Mouse (Mus musculus): Measurements from ENCODE around the gene Slc44a3. TPM values are rescaled to one million over a fixed set of nuclear protein-coding genes. Genes with fewer than 3 reads are reported as not detected.

Slc44a3 gene
- polyA plus RNA-seq, 1 experiment from 2014 or later = 1.0 TPM

DNA sequence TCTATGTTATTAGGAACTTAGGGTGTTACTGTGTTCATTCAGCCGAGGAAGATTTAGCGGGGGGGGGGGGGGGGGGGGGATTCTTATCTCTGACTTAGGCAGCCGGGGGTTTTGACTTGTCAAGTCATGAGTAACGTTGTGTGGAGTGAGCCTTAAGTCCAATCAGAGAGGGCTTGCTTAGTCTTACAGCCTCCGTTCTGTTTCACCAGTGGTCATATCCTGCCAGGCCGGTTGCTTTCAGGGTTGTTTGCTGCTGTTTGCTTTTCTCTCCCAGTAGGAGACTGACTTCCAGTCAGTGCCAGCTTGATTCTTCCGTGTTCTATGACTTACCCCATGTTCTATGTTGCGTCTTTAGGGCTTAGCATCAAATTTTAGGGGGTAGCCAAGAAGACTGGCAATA lies 85.8 kb downstream of the Slc44a3 start:
- H3K4me1 ChIP-seq (replicated peaks) = peaks cover 37% of the 10 kb centered on the region
- H3K4me2 ChIP-seq = no peak overlapping the region
- no peaks in the 10 kb centered on the region for H3K27me3 ChIP-seq
- H3K9me3 ChIP-seq = no peaks in the 10 kb centered on the region
- no peak overlapping the region for H3K9ac ChIP-seq
- 76% methylated on average over 8 of the region's 8 CpGs for WGBS
- H3K36me3 ChIP-seq = peaks cover 10% of the 10 kb centered on the region; the same call in 1 of the 2 replicates
- no peak overlapping the region for H3K4me3 ChIP-seq
- H3K27ac ChIP-seq (replicated peaks) = no peak overlapping the region
- ATAC-seq (ENCODE audit: low FRiP score, low read depth) = no peak

DNA sequence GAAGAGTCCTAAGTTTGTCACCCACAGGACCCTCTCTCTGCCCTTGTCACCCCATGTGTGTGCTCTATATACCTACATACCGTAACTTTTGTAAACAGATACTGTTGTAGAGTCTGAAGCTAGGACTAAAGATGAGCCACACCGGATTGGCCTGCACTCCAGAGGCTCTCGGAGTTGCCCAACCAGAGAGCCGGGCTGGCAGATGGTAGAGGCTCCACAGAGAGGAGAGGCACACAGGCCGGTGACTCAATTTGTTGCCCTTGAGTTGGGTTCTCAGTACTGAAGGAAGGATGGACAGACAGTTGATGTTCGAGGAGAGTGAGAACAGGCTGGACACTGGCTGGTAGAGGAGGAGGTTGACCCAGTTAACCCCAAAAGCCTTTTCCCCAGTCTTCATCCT lies 87.8 kb downstream of the Slc44a3 start:
- Histone ChIP-seq H3K4me3 (no peak overlapping the region), H3K36me3 (peaks cover 10% of the 10 kb centered on the region; the same call in 1 of the 2 replicates), H3K9ac (no peak overlapping the region), H3K4me2 (no peak overlapping the region), H3K9me3 (no peaks in the 10 kb centered on the region), H3K27me3 (no peaks in the 10 kb centered on the region), H3K4me1 (replicated peaks) (peaks cover 46% of the 10 kb centered on the region), H3K27ac (replicated peaks) (no peak overlapping the region)
- ATAC-seq (ENCODE audit: low FRiP score, low read depth) = no peak
- WGBS = 97% methylated on average over 6 of the region's 6 CpGs

DNA sequence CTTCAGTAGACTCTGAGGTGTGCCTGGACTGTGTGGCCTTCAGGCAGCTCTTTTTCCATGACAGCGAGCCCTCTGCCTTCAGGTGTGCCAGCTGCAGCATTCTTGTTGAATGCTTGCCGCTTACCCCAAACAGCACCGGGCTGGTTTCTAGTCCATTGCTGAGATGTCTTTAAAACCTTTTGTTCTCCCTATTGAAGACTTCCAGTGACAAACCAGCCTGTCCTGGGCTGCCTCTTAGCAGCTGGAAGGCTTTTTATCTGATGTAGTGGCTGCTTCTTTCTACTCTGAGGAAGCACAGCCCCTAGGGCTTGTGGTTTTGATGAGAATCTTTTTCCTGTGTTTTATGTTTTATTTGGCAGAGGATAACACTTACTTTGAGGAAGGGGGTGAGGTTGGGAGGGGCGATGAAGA lies 88.3 kb downstream of the Slc44a3 start:
- 87% methylated on average over 4 of the region's 4 CpGs for WGBS
- Histone ChIP-seq H3K4me3 (no peak overlapping the region), H3K4me1 (replicated peaks) (peaks cover 51% of the 10 kb centered on the region), H3K4me2 (no peak overlapping the region), H3K27ac (replicated peaks) (no peak overlapping the region), H3K9me3 (no peaks in the 10 kb centered on the region), H3K27me3 (no peaks in the 10 kb centered on the region), H3K36me3 (peaks cover 10% of the 10 kb centered on the region; the same call in 1 of the 2 replicates), H3K9ac (no peak overlapping the region)
- ATAC-seq (ENCODE audit: low FRiP score, low read depth) = no peak

DNA sequence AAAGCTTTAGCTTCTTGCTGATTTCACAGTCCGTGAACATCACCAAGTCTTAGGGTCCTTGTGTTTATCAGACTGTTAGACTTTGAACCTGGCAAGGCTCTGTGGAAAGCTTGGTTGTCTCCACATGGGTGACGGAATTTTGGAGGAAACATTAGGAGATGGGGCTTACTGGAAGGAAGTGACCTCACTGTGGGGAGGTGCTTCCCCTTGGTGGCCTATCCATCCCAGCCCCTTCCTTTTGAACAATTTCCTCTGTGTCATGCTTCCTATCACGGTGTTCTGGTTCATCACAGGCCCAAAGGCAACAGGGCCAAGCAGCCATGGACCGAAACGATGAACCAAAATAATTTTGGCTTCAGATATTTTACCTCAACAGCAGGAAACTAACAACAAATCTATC lies 89.9 kb downstream of the Slc44a3 start:
- H3K4me3 ChIP-seq = no peak overlapping the region
- peaks cover 10% of the 10 kb centered on the region; the same call in 1 of the 2 replicates for H3K36me3 ChIP-seq
- no peak overlapping the region for H3K27ac ChIP-seq (replicated peaks)
- H3K4me1 ChIP-seq (replicated peaks) = peaks cover 48% of the 10 kb centered on the region
- H3K27me3 ChIP-seq = no peaks in the 10 kb centered on the region
- H3K9me3 ChIP-seq = no peaks in the 10 kb centered on the region
- no peak overlapping the region for H3K4me2 ChIP-seq
- WGBS = 92% methylated on average over 5 of the region's 5 CpGs
- ATAC-seq (ENCODE audit: low FRiP score, low read depth) = no peak
- H3K9ac ChIP-seq = no peak overlapping the region

DNA sequence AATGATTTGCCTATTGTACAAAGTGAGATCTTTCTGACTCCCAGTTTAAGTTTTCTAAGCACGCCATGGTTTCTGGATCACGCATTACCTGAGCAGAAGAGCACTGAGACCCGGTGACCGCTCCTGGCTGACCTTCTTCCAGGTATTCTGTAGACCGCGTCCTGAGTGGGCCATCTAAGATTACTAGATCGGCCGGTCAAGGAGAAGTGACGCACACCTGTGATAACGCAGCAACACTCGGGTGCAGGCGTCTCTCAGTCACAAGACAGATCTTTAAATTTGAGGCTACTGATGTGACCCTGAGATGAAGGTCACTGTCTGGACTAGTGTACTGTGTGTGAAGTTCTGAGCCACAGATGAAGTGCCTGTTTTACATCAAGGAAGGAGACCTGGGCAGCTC lies 90.7 kb downstream of the Slc44a3 start:
- Histone ChIP-seq H3K4me2 (no peak overlapping the region), H3K36me3 (peaks cover 10% of the 10 kb centered on the region; the same call in 1 of the 2 replicates), H3K27ac (replicated peaks) (no peak overlapping the region), H3K4me3 (no peak overlapping the region), H3K9ac (no peak overlapping the region), H3K27me3 (no peaks in the 10 kb centered on the region), H3K9me3 (no peaks in the 10 kb centered on the region), H3K4me1 (replicated peaks) (peaks cover 55% of the 10 kb centered on the region)
- ATAC-seq (ENCODE audit: low FRiP score, low read depth) = no peak
- 98% methylated on average over 12 of the region's 12 CpGs for WGBS

DNA sequence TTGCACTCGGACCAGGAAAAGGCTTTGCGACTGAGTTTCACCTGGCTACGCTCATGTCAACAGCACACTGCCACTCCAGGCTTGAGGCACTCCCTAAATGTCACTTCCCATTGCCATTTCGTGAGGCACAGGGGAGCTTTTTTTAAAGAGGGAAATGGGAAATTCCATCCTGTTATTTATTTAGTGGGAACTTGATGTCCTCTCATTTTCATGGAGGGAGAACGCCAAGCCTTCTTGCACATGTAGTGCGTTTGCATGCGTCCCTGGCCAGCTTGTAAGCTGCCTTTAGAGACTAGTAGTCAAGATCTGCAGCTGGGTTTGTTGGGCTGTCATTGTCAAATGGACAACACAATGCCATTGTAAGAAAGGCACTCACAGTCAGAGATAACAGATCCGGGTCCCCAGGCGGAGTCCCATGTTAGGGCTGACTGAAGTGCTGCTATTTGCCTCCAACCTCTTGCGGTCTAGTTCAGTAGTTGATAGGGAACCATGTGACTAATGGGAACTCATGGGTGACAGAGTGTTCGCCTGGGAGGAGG lies 92.5 kb downstream of the Slc44a3 start:
- no peak overlapping the region for H3K4me2 ChIP-seq
- no peaks in the 10 kb centered on the region for H3K9me3 ChIP-seq
- no peaks in the 10 kb centered on the region for H3K27me3 ChIP-seq
- no peak overlapping the region for H3K9ac ChIP-seq
- ATAC-seq (ENCODE audit: low FRiP score, low read depth) = no peak
- H3K27ac ChIP-seq (replicated peaks) = no peak overlapping the region
- H3K36me3 ChIP-seq = peaks cover 10% of the 10 kb centered on the region; the same call in 1 of the 2 replicates
- H3K4me3 ChIP-seq = no peak overlapping the region
- peaks cover 68% of the 10 kb centered on the region for H3K4me1 ChIP-seq (replicated peaks)
- 71% methylated on average over 11 of the region's 11 CpGs for WGBS

DNA sequence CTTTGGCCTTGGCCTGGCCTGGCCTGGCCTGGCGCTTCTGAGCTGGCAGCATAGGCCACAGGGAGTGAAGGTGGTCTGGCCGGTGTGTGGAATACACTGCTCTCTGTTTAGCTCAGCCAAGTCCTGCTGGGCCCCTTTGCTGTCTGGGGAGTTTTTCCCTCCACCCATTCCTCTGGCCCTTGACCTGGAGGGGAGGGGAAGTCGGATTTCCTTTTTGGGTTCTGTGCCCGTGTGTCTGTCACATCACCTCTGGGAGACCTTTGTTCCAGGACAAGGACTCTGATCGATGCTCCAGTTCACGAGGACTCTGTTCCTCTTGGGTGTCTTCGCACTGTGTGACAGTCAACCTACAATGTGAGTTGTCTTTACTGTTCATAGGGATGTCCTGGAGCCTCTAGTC lies 94.2 kb downstream of the Slc44a3 start:
- WGBS = 64% methylated on average over 7 of the region's 7 CpGs

DNA sequence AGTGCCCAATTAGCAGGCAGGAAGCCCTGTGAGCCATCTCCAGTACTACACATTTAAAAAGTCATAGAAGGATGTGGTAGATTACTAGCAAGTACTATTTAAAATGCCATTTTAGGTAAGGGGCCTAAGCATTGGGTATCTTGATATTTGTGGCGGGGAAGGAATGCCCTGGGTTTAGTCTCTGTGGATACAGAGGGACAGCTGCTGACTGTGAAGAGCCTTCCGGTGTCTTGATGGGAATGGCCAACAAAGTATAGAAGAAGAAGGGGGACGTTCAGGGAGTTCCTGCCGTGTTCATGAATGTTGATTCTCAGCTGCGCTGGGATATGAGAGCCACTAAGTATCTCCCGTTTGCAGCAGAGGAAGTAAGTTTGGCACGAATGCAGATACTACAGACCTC lies 95.1 kb downstream of the Slc44a3 start:
- WGBS = 81% methylated on average over 7 of the region's 7 CpGs
- Histone ChIP-seq H3K27me3 (no peaks in the 10 kb centered on the region), H3K27ac (replicated peaks) (no peak overlapping the region), H3K9ac (no peak overlapping the region), H3K9me3 (no peaks in the 10 kb centered on the region), H3K36me3 (peaks cover 6% of the 10 kb centered on the region; the same call in 1 of the 2 replicates), H3K4me3 (no peak overlapping the region), H3K4me2 (no peak overlapping the region), H3K4me1 (replicated peaks) (peaks cover 75% of the 10 kb centered on the region)
- ATAC-seq (ENCODE audit: low FRiP score, low read depth) = no peak

More for the DNA sequence above, 94.2 kb downstream of the Slc44a3 start:
- no peak overlapping the region for H3K27ac ChIP-seq (replicated peaks)
- no peak for ATAC-seq (ENCODE audit: low FRiP score, low read depth)
- peaks cover 73% of the 10 kb centered on the region for H3K4me1 ChIP-seq (replicated peaks)
- no peak overlapping the region for H3K9ac ChIP-seq
- H3K36me3 ChIP-seq = peaks cover 10% of the 10 kb centered on the region; the same call in 1 of the 2 replicates
- H3K4me3 ChIP-seq = no peak overlapping the region
- no peak overlapping the region for H3K4me2 ChIP-seq
- no peaks in the 10 kb centered on the region for H3K9me3 ChIP-seq
- no peaks in the 10 kb centered on the region for H3K27me3 ChIP-seq

DNA sequence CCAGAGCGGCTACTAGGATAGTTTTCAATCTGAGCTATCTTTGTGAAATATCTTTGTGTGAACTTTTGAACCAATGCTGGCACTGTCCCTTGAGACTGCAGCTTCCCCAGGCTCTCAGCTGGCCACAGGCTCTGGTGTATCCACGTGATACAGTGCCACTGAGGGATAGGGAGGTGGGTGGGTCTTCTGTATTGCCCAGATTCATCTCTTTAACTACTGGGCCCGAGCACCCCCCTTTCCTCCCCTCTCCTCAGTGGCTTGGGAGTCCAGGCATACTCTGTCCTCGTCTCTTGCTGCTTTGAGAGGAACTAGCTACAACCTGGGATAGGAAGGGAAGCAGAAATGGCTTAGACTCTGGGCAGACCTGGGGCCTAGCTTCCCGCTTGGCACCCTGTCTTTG lies 96.9 kb downstream of the Slc44a3 start:
- no peaks in the 10 kb centered on the region for H3K36me3 ChIP-seq
- no peak overlapping the region for H3K4me3 ChIP-seq
- 61% methylated on average over 5 of the region's 5 CpGs for WGBS
- ATAC-seq (ENCODE audit: low FRiP score, low read depth) = peak; percentile 43
- peak overlapping the region; percentile 18; the same call in 1 of the 2 replicates for H3K27ac ChIP-seq (replicated peaks)
- H3K9ac ChIP-seq = no peak overlapping the region
- H3K4me1 ChIP-seq (replicated peaks) = peaks cover 82% of the 10 kb centered on the region
- 0 out of 2 replicates have a peak overlapping the region, but pooled peaks have one; percentile 2 for H3K4me2 ChIP-seq
- H3K9me3 ChIP-seq = no peaks in the 10 kb centered on the region
- H3K27me3 ChIP-seq = no peaks in the 10 kb centered on the region

DNA sequence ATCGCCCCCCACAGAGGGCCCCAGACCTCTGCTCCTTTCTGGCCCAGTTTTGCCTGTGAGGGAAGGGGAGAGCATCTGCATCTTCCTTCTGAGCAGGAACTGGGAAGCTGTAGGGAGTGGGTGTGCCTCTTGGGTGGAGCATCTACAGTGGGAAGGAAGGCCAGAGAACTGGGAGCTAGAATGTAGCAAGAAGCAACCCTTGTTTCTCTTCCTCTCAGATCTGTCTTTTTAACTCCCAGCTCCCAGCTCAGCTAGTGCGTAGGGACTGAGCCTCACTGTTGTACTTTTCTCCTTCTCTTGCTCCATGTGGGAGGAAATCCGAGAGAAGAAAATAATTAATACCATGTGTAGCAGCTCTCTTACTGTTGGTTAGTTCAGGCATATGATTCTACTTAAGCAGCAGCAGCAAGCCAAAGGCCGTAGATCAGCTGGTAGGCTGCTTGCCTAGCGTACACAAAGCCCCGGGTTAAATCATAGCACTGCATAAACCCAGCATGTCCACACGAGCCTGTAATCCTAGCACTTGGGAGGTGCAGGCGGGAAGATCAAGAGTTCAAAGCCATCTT lies 98.2 kb downstream of the Slc44a3 start:
- peaks cover 82% of the 10 kb centered on the region for H3K4me1 ChIP-seq (replicated peaks)
- no peaks in the 10 kb centered on the region for H3K9me3 ChIP-seq
- no peaks in the 10 kb centered on the region for H3K27me3 ChIP-seq
- 57% methylated on average over 8 of the region's 8 CpGs for WGBS
- H3K36me3 ChIP-seq = no peaks in the 10 kb centered on the region
- H3K9ac ChIP-seq = no peak overlapping the region
- peak overlapping the region; percentile 55 for H3K27ac ChIP-seq (replicated peaks)
- ATAC-seq (ENCODE audit: low FRiP score, low read depth) = no peak
- peak overlapping the region; percentile 12; the same call in 1 of the 2 replicates for H3K4me2 ChIP-seq
- H3K4me3 ChIP-seq = no peak overlapping the region

DNA sequence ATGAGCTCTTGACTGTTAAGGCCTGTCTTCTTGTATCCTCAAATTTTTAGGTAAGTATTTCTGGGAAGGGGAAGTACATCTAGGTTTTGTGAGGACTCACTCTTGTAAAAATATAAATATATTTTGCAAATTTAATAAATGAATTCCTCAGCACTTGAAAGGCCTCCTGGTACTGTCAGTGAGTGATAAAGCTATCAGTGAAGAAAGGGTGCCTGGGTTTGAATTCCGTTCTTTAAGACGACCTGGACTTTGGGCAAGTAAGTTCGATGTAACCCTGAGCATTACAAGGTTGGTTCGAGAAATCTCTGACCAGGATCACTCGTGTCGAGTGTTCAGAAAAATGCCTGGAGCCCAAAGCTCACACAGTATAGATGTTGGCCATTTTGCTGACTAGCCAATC lies 98.8 kb downstream of the Slc44a3 start:
- Histone ChIP-seq H3K4me2 (no peak overlapping the region), H3K4me3 (no peak overlapping the region)
- no peak for ATAC-seq (ENCODE audit: low FRiP score, low read depth)

DNA sequence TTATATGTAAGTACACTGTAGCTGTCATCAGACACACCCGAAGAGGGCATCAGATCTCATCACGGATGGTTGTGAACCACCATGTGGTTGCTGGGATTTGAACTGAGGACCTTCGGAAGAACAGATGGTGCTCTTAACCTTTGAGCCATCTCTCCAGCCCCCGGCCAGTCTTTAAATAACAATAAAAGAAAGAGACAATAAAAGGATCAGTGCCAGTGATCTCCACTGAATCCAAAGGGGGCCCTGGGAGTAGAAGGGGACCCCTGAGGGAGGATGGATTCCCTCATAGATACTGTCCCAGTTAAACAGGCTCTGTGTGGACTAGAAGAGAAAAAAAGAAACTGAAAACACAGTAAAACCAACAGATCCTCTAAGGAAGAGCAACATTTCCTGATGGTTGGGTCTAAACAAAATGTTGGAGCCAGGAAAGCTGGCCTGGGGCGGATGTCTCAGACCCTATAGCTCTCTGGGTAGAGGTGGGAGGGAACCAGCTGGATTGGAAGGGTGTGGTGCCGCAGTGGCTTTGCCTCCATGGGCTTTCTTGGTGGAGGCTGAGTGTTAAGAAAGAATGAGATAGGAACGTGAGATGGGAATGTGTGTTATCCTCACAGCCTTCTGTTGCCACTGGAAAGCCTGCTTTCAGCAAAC lies 101.8 kb downstream of the Slc44a3 start:
- H3K4me1 ChIP-seq (replicated peaks) = peaks cover 70% of the 10 kb centered on the region
- H3K9ac ChIP-seq = no peak overlapping the region
- H3K9me3 ChIP-seq = no peaks in the 10 kb centered on the region
- H3K4me2 ChIP-seq = peak overlapping the region; percentile 76
- no peaks in the 10 kb centered on the region for H3K36me3 ChIP-seq
- WGBS = 22% methylated on average over 7 of the region's 7 CpGs
- H3K27ac ChIP-seq (replicated peaks) = 0 out of 2 replicates have a peak overlapping the region, but pooled peaks have one; percentile 17
- H3K27me3 ChIP-seq = no peaks in the 10 kb centered on the region
- ATAC-seq (ENCODE audit: low FRiP score, low read depth) = no peak
- H3K4me3 ChIP-seq = 0 out of 2 replicates have a peak overlapping the region, but pooled peaks have one; percentile 1

More for the DNA sequence above, 98.8 kb downstream of the Slc44a3 start:
- no peaks in the 10 kb centered on the region for H3K36me3 ChIP-seq
- H3K4me1 ChIP-seq (replicated peaks) = peaks cover 86% of the 10 kb centered on the region
- H3K9me3 ChIP-seq = no peaks in the 10 kb centered on the region
- H3K27me3 ChIP-seq = no peaks in the 10 kb centered on the region
- peak overlapping the region; percentile 55; the same call in 1 of the 2 replicates for H3K27ac ChIP-seq (replicated peaks)
- no peak overlapping the region for H3K9ac ChIP-seq
- WGBS = 88% methylated on average over 6 of the region's 6 CpGs
